Mouse (Mus musculus) monocyte, adult 2 months (primary cell): ENCODE data around the gene Svep1.

Source experiments
- DNase-seq, 2 experiments: peaks; one replicate each; pipeline ENCODE4 v3.0.0; 2022; ENCODE audit warnings: low spot score in 2 of 2, low read depth in 1 of 2

Gene Svep1

DNA sequence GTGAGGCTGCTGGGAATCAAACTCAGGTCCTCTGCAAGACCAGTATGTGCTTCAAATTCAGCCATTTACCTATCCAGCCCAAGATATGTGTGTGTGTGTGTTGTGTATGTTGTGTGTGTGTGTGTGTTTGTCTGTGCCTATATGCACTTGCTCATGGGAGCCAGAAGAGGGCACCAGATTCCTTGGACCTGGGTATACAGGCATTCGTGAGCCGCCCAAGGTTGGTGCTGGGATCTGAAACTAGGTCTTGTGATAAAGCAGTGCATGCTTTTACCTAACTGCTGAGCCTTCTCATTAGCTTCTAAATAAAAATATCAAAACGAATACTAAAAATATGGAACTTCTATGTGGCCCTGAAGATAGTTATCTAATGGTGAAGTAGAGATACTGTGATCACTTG lies 121.3 kb downstream of the Svep1 start:
- no peak for DNase-seq

DNA sequence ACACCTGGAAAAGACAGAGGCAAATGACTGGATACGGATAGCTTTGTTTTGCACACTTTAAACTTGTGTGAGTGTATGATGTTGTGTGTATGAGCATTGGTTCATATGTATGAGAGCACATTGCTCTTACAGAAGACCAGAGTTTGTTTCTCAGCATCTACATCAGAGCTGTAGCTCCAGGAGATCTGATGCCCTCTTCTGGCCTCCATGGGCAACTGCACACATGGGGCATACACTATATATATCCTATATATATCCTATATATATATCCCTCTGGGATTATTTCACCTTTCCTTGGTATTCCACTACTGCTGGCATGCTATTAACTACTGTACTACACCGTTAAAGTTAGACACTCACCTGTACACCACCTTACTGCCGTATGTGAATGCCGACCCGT lies 122.5 kb downstream of the Svep1 start:
- no peak for DNase-seq

DNA sequence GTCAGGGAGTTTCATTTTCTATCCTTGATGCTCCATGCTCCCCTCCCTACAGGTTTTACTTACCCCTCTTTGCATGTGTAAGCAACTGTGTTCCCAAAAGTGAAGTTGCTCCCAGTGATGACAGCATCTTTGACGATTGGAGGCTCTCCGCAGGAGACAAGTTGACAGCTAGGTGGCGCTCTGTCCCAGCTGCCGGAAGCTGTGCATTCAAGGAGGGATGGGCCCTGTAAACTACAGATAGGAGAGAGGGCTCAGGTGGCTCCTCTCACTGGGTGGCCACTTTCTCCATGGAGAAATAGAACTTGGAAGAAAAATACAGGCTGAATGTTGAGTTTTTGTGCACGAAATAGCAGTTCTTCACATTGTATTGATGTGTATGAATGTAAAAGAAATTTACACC lies 124.1 kb downstream of the Svep1 start:
- peak in 1 of 2 experiments; percentile 3 for DNase-seq

DNA sequence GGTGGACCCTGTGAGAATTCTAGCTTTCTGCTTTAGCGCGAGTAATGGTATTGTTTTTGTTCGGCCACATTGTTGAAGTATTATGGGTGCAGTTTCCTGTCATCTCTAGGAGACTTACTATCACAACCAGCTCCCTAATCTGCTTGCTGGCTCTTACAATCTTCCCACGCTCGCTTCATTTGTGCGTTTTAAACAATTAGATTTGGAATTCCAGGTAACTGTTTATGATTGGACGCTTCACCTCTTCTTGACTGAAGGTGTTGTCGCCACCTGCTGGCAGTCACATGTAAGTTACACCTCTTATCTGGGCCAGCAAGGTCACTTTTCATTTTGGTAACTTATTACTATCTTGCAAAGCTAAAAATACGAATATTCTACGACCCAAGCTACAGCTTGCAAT lies 127.0 kb downstream of the Svep1 start:
- DNase-seq, result no peak

DNA sequence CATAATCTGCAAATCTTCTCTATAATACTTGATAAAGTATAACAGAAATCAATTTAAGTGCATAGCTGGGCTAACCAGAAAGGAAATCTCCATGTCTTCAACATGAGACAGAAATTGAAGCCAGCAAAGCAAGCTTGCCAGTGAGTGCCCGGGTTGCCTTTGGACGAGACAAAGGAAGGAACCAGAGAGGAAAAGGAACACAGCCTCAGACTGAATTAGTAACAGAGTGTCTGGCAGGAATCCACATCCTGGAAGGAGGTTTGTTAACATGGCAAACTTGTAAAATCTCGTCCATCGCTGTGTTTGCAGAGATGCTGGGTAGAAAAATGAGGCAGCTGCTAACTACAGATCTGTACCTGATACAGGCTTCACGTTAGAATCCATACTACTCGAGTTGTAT lies 128.7 kb downstream of the Svep1 start:
- no peak for DNase-seq

DNA sequence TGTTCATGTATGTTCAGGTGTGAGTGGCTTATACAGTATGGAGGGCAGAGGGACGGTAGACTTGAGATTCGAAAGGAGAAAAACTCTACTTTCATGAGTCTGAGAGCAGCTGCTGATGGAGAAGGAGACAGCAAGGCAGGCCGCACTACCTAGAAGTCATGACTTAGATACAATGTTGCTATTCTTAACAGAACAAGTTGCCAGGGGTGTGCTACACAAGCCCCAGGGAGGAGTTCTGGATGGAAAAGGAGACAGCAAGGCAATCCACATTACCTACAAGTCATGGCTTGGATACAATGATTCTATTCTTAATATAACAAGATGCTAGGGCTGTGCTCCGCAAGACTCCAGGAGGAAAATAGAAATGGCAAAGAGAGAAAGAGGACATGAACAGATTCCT lies 129.1 kb downstream of the Svep1 start:
- no peak for DNase-seq

DNA sequence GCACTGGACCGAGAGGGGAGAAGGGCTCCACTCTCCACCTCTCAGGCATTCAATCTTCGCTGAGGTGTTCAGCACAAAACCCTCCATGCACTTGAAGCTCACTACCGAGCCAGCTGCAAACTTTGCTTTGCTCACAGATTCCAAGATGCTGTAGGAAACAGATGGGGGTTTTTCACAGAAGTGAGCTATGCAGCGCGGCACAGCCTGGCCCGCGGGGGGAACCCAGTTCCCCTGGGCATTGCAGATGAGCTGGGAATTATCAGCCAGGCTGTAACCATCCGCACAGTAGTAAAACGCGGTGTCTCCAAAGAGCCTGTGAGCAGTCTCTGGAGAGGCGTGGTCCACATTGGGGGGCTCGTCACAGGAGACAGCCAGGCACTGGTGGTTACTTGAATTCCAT lies 133.8 kb downstream of the Svep1 start:
- no peak for DNase-seq

DNA sequence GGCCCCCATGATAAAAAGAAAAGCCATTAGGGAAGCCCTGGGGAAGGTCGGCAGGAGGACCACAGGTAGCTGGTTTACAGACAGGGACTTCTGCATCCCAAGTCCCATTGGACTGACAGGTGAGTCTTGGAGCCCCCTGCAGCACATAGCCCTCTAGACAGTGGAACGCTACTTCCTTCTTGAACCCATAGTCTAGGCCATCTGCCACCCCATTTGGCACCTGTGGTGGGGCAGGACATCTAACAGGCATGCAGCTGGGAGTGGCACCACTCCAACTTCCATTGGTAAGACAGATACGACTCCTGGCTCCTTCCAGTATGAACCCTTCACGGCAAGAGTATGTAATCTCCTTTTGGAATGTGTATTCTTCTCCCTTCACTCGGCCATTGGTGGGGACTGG lies 137.8 kb downstream of the Svep1 start:
- DNase-seq, result no peak

DNA sequence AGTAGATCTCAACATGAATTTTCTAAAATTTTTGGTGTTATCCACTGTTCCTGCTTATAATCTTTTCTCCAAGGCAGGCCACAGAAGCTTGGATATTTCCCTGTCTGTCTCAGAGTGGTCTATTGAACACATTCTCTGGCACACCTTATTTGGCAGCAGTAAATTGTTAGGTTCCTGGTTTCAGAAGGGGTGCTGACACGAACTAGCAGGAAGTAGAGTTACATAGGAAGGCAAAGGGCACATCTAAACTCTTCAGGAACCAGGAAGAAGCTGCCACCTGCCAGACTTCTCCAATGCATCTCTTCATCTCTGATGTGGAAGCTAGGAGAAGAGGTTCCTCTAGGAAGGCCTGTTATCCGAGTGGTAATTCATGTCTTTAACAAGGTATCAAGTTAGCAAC lies 141.9 kb downstream of the Svep1 start:
- DNase-seq, result no peak

DNA sequence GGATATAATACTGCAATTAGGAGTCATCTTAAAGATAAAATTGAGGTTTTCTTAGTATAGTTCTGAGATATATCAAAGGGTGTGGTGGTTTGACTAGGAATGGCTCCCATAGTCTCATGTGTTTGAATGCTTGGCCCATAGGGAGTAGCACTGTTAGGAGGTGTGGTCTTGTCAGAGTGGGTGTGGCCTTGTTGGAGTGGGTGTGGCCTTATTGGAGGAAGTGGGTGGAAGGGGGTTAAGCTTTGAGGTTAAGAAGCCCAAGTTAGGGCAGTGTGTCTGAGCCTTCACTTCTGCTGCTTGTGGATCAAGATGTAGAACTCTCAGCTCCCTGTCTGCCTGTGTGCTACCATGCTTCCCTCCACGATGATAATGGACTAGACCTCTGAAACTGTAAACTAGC lies 143.7 kb downstream of the Svep1 start:
- no peak for DNase-seq

DNA sequence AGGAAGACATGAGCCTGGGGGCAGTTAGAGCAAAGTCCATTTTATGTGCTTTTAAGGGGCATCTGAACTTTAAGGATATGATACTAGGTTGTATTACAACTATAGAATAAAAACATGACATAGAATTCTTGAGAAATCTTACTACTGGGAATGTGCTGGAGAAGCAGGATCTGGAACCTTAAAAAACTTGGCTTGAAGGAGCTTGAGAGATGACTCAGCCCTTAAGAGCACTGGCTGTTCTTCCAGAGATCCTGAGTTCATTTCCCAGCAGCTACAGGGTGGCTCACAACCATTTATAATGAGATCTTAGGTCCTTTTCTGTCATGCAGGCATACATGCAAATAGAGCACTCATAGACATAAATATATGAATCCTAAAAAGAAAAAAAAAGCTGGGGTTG lies 151.0 kb downstream of the Svep1 start:
- DNase-seq, result no peak

DNA sequence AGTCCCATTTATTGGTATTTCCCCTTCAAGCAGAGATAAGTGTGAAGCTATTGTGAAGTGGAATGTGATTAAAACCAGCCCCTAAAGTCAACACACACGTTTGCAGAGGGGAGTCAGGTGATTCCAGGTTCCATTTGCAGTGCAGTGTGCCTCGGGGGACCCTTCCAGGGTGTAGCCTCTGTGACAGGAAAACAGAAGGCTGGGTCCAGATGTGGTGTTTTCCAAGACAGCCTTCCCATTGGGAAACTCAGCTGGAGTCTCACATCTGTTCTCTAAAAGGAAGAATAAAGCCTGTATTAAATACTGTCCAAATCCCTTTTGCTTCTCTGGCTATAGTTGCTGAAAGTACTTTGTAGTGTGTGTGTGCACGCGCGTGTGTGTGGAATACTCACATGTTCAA lies 152.2 kb downstream of the Svep1 start:
- no peak for DNase-seq

DNA sequence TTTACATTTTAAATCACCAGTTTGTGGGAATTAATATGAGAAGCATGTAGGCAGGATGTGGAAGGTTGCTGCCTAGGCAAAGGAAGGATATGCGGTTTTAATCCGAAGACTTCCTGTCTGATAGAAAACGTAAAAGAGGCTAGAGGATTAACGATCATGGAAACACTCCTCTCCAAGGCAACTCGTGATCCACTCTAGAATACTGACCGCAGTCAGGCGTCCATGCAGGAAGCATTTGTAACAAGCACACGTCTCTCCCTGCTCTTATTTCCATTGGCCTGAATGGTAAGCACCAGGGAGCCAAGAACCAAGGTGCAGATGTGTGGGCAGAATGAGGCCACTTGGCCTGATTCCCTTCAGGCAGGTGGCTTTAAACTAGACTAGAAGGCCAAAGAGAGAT lies 155.9 kb downstream of the Svep1 start:
- no peak for DNase-seq

DNA sequence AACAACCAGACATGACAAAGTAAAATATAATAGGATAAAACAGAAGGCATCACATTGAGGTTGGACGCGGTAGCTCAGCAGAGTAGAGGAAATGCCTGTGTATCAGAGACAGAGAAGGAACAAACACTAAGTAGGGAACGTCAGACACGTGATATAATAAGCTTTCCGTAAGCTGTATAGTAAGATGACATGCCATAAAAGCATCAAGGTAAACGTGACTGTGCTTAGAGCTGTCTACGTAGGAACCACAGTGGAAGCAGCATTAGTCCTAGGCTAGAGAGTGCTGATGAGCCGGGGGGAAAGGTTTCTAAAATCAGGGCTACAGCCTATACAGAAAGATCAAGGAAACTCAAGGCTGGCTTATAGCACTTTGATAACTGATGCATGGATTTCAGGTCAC lies 156.4 kb downstream of the Svep1 start:
- DNase-seq, result no peak

DNA sequence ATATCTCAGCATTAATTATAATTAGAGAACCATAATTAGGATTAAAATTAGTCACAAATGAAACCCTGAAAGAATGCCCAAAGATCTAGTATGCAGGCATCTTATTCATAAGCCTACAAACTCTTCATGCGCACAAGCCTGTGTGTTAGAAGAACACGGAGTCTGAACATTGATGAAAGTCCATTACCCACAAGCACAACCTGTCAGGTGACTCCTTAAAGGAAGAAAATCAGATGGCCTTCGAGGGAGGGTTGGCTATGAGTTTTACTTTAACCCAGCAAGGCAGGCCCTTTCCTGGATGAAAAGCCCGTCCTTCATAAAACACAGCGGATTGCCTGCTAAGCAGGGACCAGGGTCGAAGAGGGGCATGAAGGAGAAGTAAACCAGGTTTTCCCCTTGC lies 161.8 kb downstream of the Svep1 start:
- DNase-seq, result no peak

DNA sequence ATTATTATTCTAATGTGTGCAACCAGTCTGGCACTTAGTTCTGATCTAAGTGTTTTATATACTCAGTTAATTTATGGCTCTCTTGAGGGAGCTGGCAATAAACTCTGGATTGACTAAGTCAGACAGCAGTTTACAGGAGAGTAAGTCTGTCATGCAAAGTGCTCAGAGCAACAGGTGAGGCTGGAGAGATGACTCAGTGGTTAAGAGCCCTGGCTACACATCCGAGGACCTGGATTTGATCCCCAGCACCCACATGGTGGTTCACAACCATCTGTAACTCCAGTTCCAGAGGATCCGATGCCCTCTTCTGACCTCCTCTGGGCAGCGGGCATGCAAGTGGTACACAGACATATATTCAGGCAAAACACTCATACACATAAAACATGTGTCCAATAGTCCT lies 162.3 kb downstream of the Svep1 start:
- DNase-seq, result no peak

DNA sequence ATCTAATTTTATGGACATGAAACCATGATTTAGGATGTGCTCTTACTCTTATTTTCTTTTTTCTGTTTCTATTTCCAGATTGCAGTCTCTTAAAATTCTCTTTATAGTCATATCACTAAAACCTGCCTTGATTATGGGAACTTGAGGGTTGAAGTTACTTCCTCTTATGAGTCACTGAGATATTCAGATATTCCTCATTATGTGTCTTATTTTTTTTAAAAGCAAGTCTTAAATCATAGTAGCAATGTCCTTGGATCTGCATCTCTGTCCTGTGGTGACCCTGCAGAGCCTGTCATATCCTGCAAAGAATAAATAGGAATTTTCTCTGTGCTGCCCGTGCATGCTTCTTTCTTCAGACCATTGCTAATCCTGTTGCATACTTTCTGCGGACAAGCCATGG lies 166.6 kb downstream of the Svep1 start:
- no peak for DNase-seq

DNA sequence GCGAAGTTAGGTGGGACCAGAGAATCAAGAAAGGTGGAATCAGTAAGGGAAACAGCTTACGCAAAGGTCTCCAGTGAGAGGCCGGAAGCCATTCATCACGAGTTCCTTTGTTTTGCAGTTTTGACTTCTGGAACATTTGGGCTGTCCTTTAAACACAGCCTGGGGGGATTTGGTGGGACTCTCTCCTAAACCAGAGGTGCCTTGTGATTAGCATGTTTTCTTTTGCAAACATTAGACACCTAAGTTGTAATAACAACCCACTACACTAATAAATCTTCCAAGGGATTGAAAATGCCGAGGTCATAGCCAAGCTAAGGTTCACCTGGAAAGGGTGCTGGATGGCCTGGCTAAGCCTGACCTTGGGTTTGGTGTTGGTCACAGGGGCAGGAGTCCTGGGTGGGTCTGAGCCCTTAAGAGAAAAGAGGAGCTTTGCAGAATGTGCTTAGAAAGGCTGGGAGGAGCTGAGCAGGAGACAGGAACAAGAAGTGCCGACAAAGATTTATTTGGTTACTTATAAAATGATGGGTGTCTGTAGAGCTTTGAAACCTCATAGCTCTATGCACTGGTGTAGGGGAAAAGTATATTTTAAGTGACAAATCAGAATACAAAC lies 169.5 kb downstream of the Svep1 start:
- DNase-seq, result no peak

DNA sequence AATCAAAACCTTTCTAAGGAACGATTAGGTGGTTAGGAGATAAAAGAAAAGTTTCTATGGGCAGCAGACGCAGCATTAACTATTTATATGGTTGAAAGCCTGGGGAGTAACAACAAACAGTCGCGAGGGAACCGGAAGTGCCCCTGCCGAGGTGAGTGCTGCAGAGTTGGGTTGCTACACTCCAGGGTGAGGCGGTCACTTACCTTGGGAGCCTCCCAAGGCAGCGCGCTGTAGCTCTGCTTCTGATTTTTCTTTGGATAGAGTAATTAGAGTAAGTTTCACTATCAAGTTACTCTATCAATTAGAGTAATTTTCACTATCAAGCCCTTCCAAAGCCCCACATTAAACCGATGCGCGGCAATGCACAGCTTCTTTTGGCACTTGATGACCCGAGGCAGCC lies 172.0 kb downstream of the Svep1 start:
- no peak for DNase-seq

DNA sequence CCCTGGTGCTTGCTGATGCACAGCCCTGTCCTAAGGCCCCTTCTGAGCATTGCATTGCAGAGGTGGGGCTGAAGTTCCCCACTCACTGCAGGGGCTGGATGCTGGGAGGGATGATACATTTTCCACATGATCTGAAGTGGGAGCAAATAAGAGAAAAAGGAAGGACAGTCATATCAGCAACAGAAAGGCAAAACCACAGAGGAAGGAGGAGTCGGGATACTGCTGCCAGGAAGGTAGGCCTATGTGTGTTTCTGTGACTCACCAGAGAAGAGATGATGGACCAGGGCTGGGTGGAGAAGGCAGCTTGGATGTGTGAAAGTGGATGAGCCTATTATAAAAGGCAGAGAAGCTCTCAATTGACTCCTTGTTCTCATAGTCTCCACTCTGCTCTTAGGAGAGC lies 173.9 kb downstream of the Svep1 start:
- no peak for DNase-seq

DNA sequence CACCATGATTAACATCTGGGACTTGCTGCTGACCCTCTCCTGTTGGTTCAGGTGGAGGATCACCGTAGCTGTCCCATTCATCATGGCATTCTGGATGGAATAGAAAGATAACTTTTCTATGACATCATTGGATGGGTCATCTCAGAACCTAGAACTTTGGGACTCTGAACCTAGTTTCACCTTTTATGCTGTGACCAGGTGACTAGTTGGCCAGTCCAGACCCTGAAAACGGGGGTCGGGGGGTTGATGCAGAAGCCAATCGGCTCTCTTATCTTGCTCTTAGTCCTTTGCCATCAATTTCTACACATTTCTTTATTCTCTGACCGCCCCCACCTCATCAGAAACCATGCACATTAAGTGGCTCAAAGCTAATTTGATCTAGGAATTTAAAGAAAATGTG lies 197.6 kb downstream of the Svep1 start, which contains the start of gene Txndc8:
Txndc8 (minus strand) TSS at position 101 of the 400 bp plus-strand sequence.
- no peak for DNase-seq

DNA sequence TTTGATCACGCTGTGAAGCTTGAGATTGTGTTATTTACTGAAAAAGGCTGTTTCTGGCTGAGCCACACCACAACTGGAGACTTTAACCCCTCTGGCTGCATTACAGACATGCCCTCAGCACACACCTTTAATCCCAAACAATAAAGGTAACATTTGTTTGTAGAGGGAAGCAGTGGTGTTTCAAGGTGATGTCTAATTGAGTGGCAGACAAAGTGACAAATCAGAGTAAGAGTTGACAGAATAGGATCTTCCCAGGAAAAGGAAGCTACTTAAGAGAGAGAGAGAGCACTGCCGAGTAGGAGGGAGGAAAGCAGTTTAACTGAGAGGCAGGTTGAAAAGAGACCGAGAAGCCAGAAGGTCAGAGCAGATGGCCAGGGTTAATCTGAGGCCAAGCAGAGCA lies 203.2 kb downstream of the Svep1 start:
- DNase-seq, result no peak
